Mouse (Mus musculus): ENCODE data around the gene Ergic3.

Ergic3 gene

GRCm38 (mm10) chr2:156065099-156066041, 57.5 kb downstream of the Ergic3 start, which contains the start of gene Spag4:
Gene Spag4 (plus strand): TSS chr2:156065175.
- DNase-seq (ENCODE audit: low read depth, low spot score), result no peak

- DNase-seq (ENCODE audit: low read depth, low spot score), result no peak
Observed at GRCm38 (mm10) chr2:156066126-156066525, 58.3 kb downstream of the Ergic3 start.
